Mouse (Mus musculus) layer of hippocampus, adult 18-20 months (tissue): Measurements from ENCODE around the gene Tekt2. TPM values are rescaled to one million over a fixed set of nuclear protein-coding genes. Genes with fewer than 3 reads are reported as not detected.

Experiments
- DNase-seq, 2 experiments: peaks; one replicate each; pipeline ENCODE4 v3.0.0; 2022; ENCODE audit warnings: low spot score in 2 of 2
- total RNA-seq, 2 experiments: library from RNA; stranded (reverse); gene quantifications; 2 replicates each; pipeline ENCODE4 v1.2.3; 2021

Tekt2 gene
- total RNA-seq, 2 experiments from 2014 or later, result 0.94 to 0.99 TPM

DNA sequence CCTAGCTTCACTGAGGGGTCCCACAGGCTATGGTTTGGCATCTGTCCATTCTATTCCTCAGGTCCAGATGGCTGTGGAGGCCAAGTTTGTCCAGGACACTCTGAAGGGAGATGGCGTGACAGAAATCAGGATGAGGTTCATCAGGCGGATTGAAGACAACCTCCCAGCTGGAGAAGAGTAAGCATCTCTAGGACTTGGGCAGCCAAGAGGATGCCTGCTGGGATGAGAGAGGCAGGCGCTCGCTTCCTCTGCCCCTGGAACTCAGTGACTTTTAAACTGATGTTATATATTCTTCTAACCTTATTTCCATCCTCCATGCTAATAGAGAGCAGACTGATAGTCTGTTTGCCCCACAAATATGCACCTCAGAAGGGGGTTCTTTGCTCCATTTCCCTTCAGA is 50.4 kb downstream of the Tekt2 start:
- DNase-seq, result no peak

DNA sequence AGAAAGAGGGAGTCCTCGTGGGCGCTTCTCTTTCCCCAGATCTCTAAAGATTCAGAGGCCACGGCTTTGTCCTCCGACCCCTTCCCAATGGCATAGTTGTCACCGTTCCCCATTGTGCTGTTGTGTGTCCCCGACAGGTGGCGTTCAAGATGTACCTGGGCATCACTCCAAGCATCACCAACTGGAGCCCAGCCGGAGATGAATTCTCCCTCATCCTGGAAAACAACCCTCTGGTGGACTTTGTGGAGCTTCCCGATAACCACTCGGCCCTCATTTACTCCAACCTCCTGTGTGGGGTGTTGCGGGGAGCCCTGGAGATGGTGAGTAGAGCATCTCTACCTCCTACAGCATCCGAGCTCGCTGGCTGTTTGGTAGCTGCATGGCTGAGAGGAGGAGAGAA is 51.7 kb downstream of the Tekt2 start:
- peak in 1 of 2 experiments; percentile 78 for DNase-seq

Other genes with a start within 250 kb of the Tekt2 start
- gene Lsm10, start 229.1 kb downstream of the Tekt2 start, total RNA-seq, result 10 to 100 TPM; 12.7 to 15.6 TPM
- gene Stk40, start 221.7 kb downstream of the Tekt2 start, total RNA-seq, result 10 to 100 TPM; 30.2 to 32.9 TPM
- 1 to 10 TPM; 1.8 to 1.9 TPM for gene Eva1b, start 177.9 kb downstream of the Tekt2 start, total RNA-seq
- gene Sh3d21, start 162.2 kb downstream of the Tekt2 start, total RNA-seq, result under 1 TPM; 0.57 to 0.58 TPM
- 100 to 1,000 TPM; 136 to 145 TPM for gene Thrap3, start 122.9 kb downstream of the Tekt2 start, total RNA-seq
- gene Map7d1, start 69.3 kb downstream of the Tekt2 start, total RNA-seq, result 100 to 1,000 TPM; 245 to 258 TPM
- gene Trappc3, start 63.4 kb downstream of the Tekt2 start, total RNA-seq, result 10 to 100 TPM; 83.4 to 87.4 TPM
- gene Col8a2, start 38.9 kb downstream of the Tekt2 start, total RNA-seq, result 1 to 10 TPM; 1.7 to 2.3 TPM
- gene Adprhl2, start 4.0 kb downstream of the Tekt2 start, total RNA-seq, result 10 to 100 TPM; 29.1 to 32.3 TPM
- 10 to 100 TPM; 36.9 to 38.7 TPM for gene Ago3, start 103.9 kb upstream of the Tekt2 start, total RNA-seq
- 10 to 100 TPM; 58.7 to 59.3 TPM for gene Ago1, start 142.9 kb upstream of the Tekt2 start, total RNA-seq
- 1 to 10 TPM; 8.1 to 9.7 TPM for gene Ago4, start 207.8 kb upstream of the Tekt2 start, total RNA-seq
- gene Clspn, start 231.2 kb upstream of the Tekt2 start, total RNA-seq, result under 1 TPM; 0.87 to 0.91 TPM